ENCODE assay signal across 28 mouse cellular contexts in genomic region chr4:132176474-132176873, GRCm38 (mm10). TPM values are rescaled to one million over a fixed set of nuclear protein-coding genes. Genes with fewer than 3 reads are reported as not detected.
"Had no signal": no experiment of that assay in that cellular context is flagged by ENCODE, and none has a peak within 500 bp of the region (broad histone marks: within the 10 kb centered on the region; RNA-seq: fewer than 3 reads in every experiment).

No protein-coding gene starts in this region.

- H3K27ac ChIP-seq: embryonic facial prominence, embryonic 10.5 days; embryonic facial prominence, embryonic 12.5 days; embryonic facial prominence, embryonic 13.5 days; embryonic facial prominence, embryonic 15.5 days; forebrain, embryonic 10.5 days; forebrain, embryonic 12.5 days; forebrain, embryonic 13.5 days; forebrain, embryonic 15.5 days; gastrocnemius, adult 2 months; heart, adult 2 months had no signal

- DNase-seq: cerebellum, adult 8-10 months; cerebellum, adult 9-10 months; cerebellum, adult 9-11 months; cerebellum, postnatal 10 days; cerebellum, postnatal 14 days; cerebellum, postnatal 25 days; cerebellum, postnatal 36 days; embryo, embryonic 11 days; forebrain, postnatal 0 days; gastrocnemius, adult 2 months; gastrocnemius, postnatal 10 days; gastrocnemius, postnatal 14 days; gastrocnemius, postnatal 25 days; gastrocnemius, postnatal 36 days; heart, adult 18-20 months; heart, adult 2 months had no signal

- H3K9ac ChIP-seq: embryonic facial prominence, embryonic 12.5 days; embryonic facial prominence, embryonic 13.5 days; embryonic facial prominence, embryonic 15.5 days; forebrain, embryonic 12.5 days; forebrain, embryonic 13.5 days; forebrain, embryonic 15.5 days; forebrain, postnatal 0 days had no signal

- H3K4me3 ChIP-seq: embryonic facial prominence, embryonic 10.5 days; embryonic facial prominence, embryonic 12.5 days; embryonic facial prominence, embryonic 13.5 days; embryonic facial prominence, embryonic 15.5 days; erythroblast, embryonic 14.5 days; forebrain, embryonic 10.5 days; forebrain, embryonic 12.5 days; forebrain, embryonic 13.5 days; forebrain, embryonic 15.5 days; gastrocnemius, adult 2 months; heart, adult 2 months had no signal

- H3K4me1 ChIP-seq: embryonic facial prominence, embryonic 12.5 days; embryonic facial prominence, embryonic 13.5 days; embryonic facial prominence, embryonic 15.5 days; forebrain, embryonic 13.5 days; forebrain, embryonic 15.5 days had no signal

- ATAC-seq: forebrain, embryonic 13.5 days; forebrain, embryonic 14.5 days; forebrain, embryonic 15.5 days; forebrain, embryonic 16.5 days; forebrain, postnatal 0 days had no signal

- H3K4me2 ChIP-seq: embryonic facial prominence, embryonic 12.5 days; embryonic facial prominence, embryonic 13.5 days; embryonic facial prominence, embryonic 15.5 days; forebrain, embryonic 12.5 days; forebrain, embryonic 13.5 days; forebrain, embryonic 15.5 days had no signal

- H3K9me3 ChIP-seq: embryonic facial prominence, embryonic 10.5 days; embryonic facial prominence, embryonic 12.5 days; embryonic facial prominence, embryonic 13.5 days; embryonic facial prominence, embryonic 15.5 days; forebrain, embryonic 10.5 days; forebrain, embryonic 12.5 days; forebrain, embryonic 13.5 days; forebrain, embryonic 15.5 days had no signal

- H3K27me3 ChIP-seq: embryonic facial prominence, embryonic 12.5 days; embryonic facial prominence, embryonic 13.5 days; embryonic facial prominence, embryonic 15.5 days; forebrain, embryonic 12.5 days; forebrain, embryonic 13.5 days; forebrain, embryonic 15.5 days had no signal

RNA-seq across cellular contexts. Expression of gene Oprd1, which starts 32.2 kb away (rescaled TPM):
- polyA plus RNA-seq: erythroblast, embryonic 14.5 days; forebrain, embryonic 10.5 days; forebrain, embryonic 11.5 days had no signal
